Mouse (Mus musculus) forebrain, embryonic 15.5 days (tissue): Measurements from ENCODE around the gene Ube2l6. TPM values are rescaled to one million over a fixed set of nuclear protein-coding genes. Genes with fewer than 3 reads are reported as not detected.

Experiments
- ATAC-seq: fragments of 200-750 bp; cut with Nextera tagmentation; replicated peaks from 2 replicates; pipeline ENCODE4 v1.8.0; 2017; ENCODE audit warnings: mild to moderate bottlenecking, moderate TSS enrichment, moderate library complexity
- H3K27ac ChIP-seq: fragments of 300-500 bp; sonication (generic); replicated peaks from 2 replicates; pipeline ENCODE4 v1.5.1; 2015; ENCODE audit warnings: mild to moderate bottlenecking, inconsistent platforms
- H3K27me3 ChIP-seq: fragments of 300-500 bp; sonication (generic); 2 replicates; pipeline ENCODE4 v1.6.1; 2015; ENCODE audit warnings: inconsistent platforms
- H3K36me3 ChIP-seq: fragments of 300-500 bp; sonication (generic); 2 replicates; pipeline ENCODE4 v1.6.1; 2015; ENCODE audit warnings: mild to moderate bottlenecking, inconsistent platforms
- H3K4me1 ChIP-seq: fragments of 300-500 bp; sonication (generic); 2 replicates; pipeline ENCODE4 v1.6.1; 2015; ENCODE audit warnings: inconsistent platforms
- H3K4me2 ChIP-seq: fragments of 300-500 bp; sonication (generic); replicated peaks from 2 replicates; pipeline ENCODE4 v1.6.1; 2015; ENCODE audit warnings: mild to moderate bottlenecking, inconsistent platforms
- H3K4me3 ChIP-seq: fragments of 300-500 bp; sonication (generic); 2 replicates; pipeline ENCODE4 v1.5.1; 2015; ENCODE audit warnings: mild to moderate bottlenecking, inconsistent platforms
- H3K9ac ChIP-seq: fragments of 300-500 bp; sonication (generic); replicated peaks from 2 replicates; pipeline ENCODE4 v1.6.1; 2015; ENCODE audit warnings: mild to moderate bottlenecking, inconsistent platforms
- H3K9me3 ChIP-seq: fragments of 300-500 bp; sonication (generic); 2 replicates; pipeline ENCODE4 v1.6.1; 2016; ENCODE audit warnings: inconsistent platforms
- WGBS: fragments of 180-500 bp; shearing (Covaris S2); methylation state at CpG from one replicate; pipeline ENCODE4 v1.1.7; 2015; ENCODE audit warnings: mixed read lengths; 5-methylcytosine and 5-hydroxymethylcytosine counted together
- polyA plus RNA-seq: library from polyadenylated mRNA; unstranded; fragments of >200 nt; fragmentation: Nextera tagmentation; extraction: Ambion mirVana; gene quantifications from 2 replicates; pipeline ENCODE4 v1.2.1, GENCODE M21; 2015

Gene Ube2l6
- polyA plus RNA-seq = 20.4 and 20.9 TPM in 2 replicates

DNA sequence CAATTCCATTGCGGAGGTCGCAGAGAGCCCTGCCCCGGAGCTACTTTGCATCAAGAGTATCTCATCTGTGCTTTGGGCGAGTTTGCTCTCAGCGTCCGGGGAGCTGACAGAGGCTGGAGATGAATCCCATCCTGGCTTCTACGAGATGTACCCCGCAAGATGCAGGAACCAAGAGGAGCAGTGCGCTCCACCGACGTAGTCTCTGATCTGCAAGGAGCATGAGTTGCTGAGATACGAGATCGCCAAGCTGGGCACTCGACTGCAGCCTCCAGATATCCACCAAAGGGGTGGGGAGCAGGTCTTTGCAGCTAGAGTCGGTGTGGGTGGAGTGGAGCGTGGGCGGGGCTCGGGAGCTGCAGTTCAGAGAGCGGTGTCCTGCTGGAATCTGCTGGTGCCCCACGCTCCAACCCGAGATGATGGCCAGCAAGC lies at the start of gene Ube2l6:
TSS of gene Ube2l6 (plus strand) at position 336 of the 429 bp plus-strand sequence.
- under 1% methylated on average over 21 of the region's 21 CpGs for WGBS
- H3K4me3 ChIP-seq = peak within 1 kb of the TSS; percentile 53
- no peaks in the 10 kb centered on the region for H3K9me3 ChIP-seq
- H3K36me3 ChIP-seq = no peaks in the 10 kb centered on the region
- H3K27ac ChIP-seq = 0 out of 2 replicates have a peak within 1 kb of the TSS, but pooled peaks have one; percentile 49
- H3K27me3 ChIP-seq = no peaks in the 10 kb centered on the region
- peak within 1 kb of the TSS; percentile 90 for H3K4me2 ChIP-seq
- H3K9ac ChIP-seq = peak within 1 kb of the TSS; percentile 53
- peak; percentile 77 for ATAC-seq
- peaks cover 9% of the 10 kb centered on the region for H3K4me1 ChIP-seq

GRCm38 (mm10) chr2:84750115-84750514 lies 48.5 kb upstream of the Ube2l6 start:
- Histone ChIP-seq H3K9ac (no peak overlapping the region), H3K4me3 (no peak overlapping the region), H3K36me3 (no peaks in the 10 kb centered on the region), H3K4me1 (no peaks in the 10 kb centered on the region), H3K27me3 (no peaks in the 10 kb centered on the region), H3K27ac (no peak overlapping the region), H3K4me2 (no peak overlapping the region), H3K9me3 (no peaks in the 10 kb centered on the region)
- 82% methylated on average over 6 of the region's 6 CpGs for WGBS
- ATAC-seq = no peak

DNA sequence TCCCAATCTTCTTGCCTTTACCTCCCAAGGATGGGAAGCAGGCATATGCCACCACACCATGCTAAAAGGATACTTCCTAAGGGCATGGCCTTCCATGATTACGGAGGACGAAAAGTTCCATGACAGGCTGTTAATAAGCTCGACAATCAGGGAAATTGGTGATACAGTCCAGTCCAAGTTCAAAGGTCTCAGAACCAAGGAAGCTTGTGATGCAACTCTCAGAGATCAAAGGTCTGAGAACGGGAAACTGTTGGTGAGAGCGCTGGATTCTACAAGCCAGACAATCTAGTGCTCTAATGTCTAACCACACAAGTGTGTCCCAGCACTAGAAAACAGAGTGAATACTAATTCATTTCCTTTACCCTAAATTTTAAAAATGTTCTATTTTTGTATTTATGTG lies 42.4 kb upstream of the Ube2l6 start:
- H3K27ac ChIP-seq = no peak overlapping the region
- no peak overlapping the region for H3K4me2 ChIP-seq
- no peaks in the 10 kb centered on the region for H3K36me3 ChIP-seq
- 84% methylated on average over 5 of the region's 5 CpGs for WGBS
- H3K4me3 ChIP-seq = no peak overlapping the region
- ATAC-seq = no peak
- no peaks in the 10 kb centered on the region for H3K27me3 ChIP-seq
- no peaks in the 10 kb centered on the region for H3K9me3 ChIP-seq
- H3K9ac ChIP-seq = no peak overlapping the region
- no peaks in the 10 kb centered on the region for H3K4me1 ChIP-seq

DNA sequence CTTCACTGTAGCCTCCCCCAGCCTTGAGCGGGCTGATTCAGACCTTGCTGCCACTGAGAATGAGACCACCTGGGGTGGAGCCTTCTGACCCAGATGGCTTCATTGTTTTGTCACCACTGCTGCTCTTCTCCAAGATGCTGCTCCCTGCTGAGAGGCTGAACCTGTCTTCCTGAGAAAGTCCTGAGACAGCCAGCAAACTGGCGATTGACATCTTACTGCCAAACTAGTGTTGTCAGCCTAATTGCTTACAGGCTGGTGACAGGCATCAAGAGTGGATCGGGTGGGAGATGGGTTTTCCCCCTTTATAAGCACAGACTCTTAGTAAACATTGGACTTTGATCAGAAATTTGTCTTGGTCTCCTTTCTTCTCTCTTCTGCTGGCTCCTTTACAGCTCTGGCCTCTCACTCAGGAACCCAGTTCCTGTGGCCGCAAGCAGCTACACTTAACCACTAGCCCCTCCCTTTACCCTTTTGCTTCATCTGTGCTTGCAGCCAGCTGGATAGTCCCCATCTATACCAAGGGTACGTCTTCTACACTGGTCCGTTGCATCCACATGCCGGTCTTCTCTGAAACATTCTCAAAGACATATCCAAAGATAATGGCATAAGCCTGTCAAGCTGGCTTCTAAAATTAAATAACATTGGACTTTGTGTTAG lies 41.5 kb upstream of the Ube2l6 start:
- Histone ChIP-seq H3K9me3 (no peaks in the 10 kb centered on the region), H3K36me3 (no peaks in the 10 kb centered on the region), H3K27me3 (no peaks in the 10 kb centered on the region), H3K9ac (no peak overlapping the region), H3K4me3 (no peak overlapping the region), H3K4me1 (no peaks in the 10 kb centered on the region), H3K4me2 (no peak overlapping the region), H3K27ac (no peak overlapping the region)
- WGBS = 61% methylated on average over 7 of the region's 7 CpGs
- no peak for ATAC-seq

DNA sequence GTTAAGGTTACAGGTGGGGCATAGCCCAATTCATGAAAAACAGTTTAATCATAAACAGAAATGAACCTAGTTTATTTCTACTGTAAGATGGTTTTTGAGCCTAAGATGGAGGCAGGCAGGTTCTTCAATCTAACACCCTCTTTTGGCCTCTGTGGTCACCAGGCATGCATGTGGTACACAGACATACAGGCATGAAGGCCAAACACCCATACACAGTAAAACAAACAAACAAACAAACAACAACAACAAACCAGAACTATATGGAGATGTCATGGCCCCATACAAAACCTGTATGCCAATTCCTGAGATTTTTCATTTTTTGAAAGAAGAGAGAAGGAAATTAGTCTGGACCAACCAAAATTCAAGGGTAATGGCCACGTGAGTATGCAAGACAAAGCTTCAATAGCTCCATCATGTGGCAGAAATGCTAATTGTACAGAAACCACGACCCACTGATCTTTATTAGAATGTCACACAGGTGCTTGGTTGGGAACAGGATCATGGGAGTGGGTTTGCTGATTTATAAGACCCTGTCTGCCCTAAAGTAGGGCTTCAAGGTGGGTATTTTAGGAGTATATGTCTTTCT lies 40.0 kb upstream of the Ube2l6 start:
- H3K9me3 ChIP-seq = no peaks in the 10 kb centered on the region
- no peaks in the 10 kb centered on the region for H3K27me3 ChIP-seq
- no peak overlapping the region for H3K4me2 ChIP-seq
- no peak overlapping the region for H3K4me3 ChIP-seq
- H3K27ac ChIP-seq = no peak overlapping the region
- peak; percentile 64 for ATAC-seq
- WGBS = 0% methylated on average over 2 of the region's 2 CpGs
- no peaks in the 10 kb centered on the region for H3K36me3 ChIP-seq
- no peaks in the 10 kb centered on the region for H3K4me1 ChIP-seq
- no peak overlapping the region for H3K9ac ChIP-seq

DNA sequence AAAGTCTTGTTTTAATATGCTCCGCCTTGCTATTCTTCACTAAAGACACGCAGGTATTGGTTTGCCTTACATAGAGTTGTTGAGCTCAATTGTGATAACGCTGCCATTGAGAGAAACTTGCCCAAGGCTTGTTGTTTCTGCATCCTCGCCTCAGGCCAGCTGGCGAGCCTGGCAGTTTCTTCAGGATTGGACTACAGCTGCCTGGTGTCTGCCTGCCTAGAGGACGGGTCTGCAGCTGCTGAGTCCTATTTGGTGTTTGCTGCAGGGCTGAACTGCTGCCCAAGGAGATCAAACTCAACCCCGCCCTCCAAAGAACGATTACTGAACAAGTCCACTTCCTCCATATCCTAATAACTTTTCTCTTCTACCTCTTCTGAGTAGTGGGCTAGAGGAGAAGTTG lies 37.9 kb upstream of the Ube2l6 start:
- no peak overlapping the region for H3K9ac ChIP-seq
- H3K27ac ChIP-seq = no peak overlapping the region
- H3K27me3 ChIP-seq = no peaks in the 10 kb centered on the region
- 74% methylated on average over 8 of the region's 8 CpGs for WGBS
- no peak for ATAC-seq
- H3K9me3 ChIP-seq = no peaks in the 10 kb centered on the region
- H3K4me3 ChIP-seq = no peak overlapping the region
- H3K4me2 ChIP-seq = no peak overlapping the region
- no peaks in the 10 kb centered on the region for H3K36me3 ChIP-seq
- H3K4me1 ChIP-seq = no peaks in the 10 kb centered on the region

DNA sequence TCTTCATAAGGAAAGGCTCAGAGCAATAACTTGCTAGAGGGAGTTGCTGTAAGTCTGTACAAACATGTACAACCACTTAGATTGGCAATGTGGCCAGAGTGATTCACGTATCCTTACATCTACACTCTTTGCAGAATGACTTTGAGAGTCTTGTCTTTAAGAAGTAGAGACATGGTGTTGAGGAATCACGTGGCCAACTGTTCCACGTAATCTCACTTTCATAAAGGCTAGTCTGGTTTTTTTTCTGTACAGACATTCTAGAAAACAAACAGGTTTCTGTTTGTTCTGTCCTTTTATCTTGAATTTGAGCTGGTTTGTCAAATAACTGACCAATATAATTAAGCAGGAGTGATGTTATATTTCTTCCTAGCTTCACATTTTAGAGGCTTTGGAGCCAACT lies 37.3 kb upstream of the Ube2l6 start:
- H3K4me1 ChIP-seq = no peaks in the 10 kb centered on the region
- H3K4me3 ChIP-seq = no peak overlapping the region
- no peak overlapping the region for H3K4me2 ChIP-seq
- H3K9me3 ChIP-seq = no peaks in the 10 kb centered on the region
- whole genome bisulfite sequencing = 83% methylated on average over 3 of the region's 3 CpGs
- no peaks in the 10 kb centered on the region; the same call in 1 of the 2 replicates for H3K36me3 ChIP-seq
- no peak for ATAC-seq
- H3K9ac ChIP-seq = no peak overlapping the region
- no peaks in the 10 kb centered on the region for H3K27me3 ChIP-seq
- no peak overlapping the region for H3K27ac ChIP-seq

GRCm38 (mm10) chr2:84761840-84762239 lies 36.8 kb upstream of the Ube2l6 start:
- no peak for ATAC-seq
- no peaks in the 10 kb centered on the region for H3K27me3 ChIP-seq
- H3K4me1 ChIP-seq = no peaks in the 10 kb centered on the region
- no peaks in the 10 kb centered on the region for H3K9me3 ChIP-seq
- H3K4me2 ChIP-seq = no peak overlapping the region
- H3K27ac ChIP-seq = no peak overlapping the region
- no peaks in the 10 kb centered on the region; the same call in 1 of the 2 replicates for H3K36me3 ChIP-seq
- no peak overlapping the region for H3K9ac ChIP-seq
- H3K4me3 ChIP-seq = no peak overlapping the region
- 91% methylated on average over 1 of the region's 1 CpGs for WGBS

DNA sequence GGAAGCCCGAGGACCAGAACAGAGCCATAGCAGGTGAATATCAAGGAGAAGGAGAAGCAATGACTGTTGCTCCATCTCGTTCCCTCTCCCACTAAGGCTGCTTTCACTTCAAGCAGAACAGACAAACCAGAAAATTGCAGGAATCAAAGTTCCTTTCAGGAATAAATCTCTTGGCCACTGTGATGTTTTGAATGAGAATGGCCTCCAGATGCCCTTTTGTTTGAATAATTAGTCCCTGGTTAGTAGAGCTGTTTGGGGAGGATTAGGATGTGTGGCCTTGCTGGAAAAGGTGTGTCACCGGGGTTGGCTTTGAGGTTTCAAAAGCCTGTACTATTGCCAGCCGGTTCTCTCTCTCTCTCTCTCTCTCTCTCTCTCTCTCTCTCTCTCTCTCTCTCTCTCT lies 36.3 kb upstream of the Ube2l6 start:
- Histone ChIP-seq H3K4me3 (no peak overlapping the region), H3K27ac (no peak overlapping the region), H3K9ac (no peak overlapping the region), H3K4me1 (no peaks in the 10 kb centered on the region), H3K36me3 (no peaks in the 10 kb centered on the region; the same call in 1 of the 2 replicates), H3K9me3 (no peaks in the 10 kb centered on the region), H3K4me2 (no peak overlapping the region), H3K27me3 (no peaks in the 10 kb centered on the region)
- WGBS = 23% methylated on average over 4 of the region's 4 CpGs
- ATAC-seq = no peak

DNA sequence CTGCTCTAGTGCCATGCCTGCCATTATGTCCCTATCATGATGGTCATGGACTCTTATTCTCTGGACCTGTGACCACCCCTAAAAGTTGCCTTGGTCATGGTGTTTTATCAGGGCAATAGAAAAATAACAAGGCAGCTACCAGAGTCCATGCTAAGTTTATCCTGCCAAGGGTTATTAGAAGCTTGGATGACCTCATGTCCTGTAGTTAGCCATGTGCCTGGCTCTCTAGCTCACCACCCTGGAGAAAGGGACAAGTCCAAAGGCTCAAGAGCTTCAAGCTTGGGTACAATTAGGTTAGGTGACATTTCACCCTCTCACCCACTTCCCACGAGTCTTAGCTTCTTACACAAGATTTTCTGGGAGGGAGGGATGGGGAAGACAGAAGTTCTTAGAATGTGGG lies 35.8 kb upstream of the Ube2l6 start:
- no peaks in the 10 kb centered on the region; the same call in 1 of the 2 replicates for H3K36me3 ChIP-seq
- H3K4me1 ChIP-seq = no peaks in the 10 kb centered on the region
- no peaks in the 10 kb centered on the region for H3K9me3 ChIP-seq
- no peak for ATAC-seq
- H3K27ac ChIP-seq = no peak overlapping the region
- H3K9ac ChIP-seq = no peak overlapping the region
- no peak overlapping the region for H3K4me2 ChIP-seq
- WGBS = 48% methylated on average over 1 of the region's 1 CpGs
- no peaks in the 10 kb centered on the region for H3K27me3 ChIP-seq
- H3K4me3 ChIP-seq = no peak overlapping the region

- Histone ChIP-seq H3K4me2 (no peak overlapping the region), H3K9me3 (no peaks in the 10 kb centered on the region), H3K4me1 (peaks cover 10% of the 10 kb centered on the region), H3K4me3 (no peak overlapping the region), H3K36me3 (no peaks in the 10 kb centered on the region; the same call in 1 of the 2 replicates), H3K9ac (no peak overlapping the region), H3K27ac (no peak overlapping the region), H3K27me3 (no peaks in the 10 kb centered on the region)
- no peak for ATAC-seq
- 80% methylated on average over 6 of the region's 6 CpGs for WGBS
Measured at GRCm38 (mm10) chr2:84770501-84770900, 28.1 kb upstream of the Ube2l6 start.

DNA sequence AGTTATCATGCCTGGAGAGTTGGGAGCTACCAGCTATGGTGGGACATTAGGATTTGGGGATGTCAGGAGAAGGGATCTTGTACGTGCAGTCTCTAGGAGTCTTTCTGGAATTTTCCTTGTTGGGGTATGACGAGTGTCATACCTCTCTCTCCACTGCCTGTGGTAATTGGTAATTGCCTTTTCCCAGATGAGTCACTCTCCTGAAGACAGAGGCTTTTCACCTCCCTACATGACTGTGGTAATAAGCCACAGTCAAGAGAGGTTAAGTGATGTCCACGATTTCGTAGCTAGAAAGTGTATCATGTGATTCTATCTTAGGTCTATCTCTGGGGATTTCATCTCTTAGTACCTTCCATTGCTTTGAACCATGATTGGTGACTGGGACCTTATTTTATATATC lies 26.2 kb upstream of the Ube2l6 start:
- Histone ChIP-seq H3K27ac (no peak overlapping the region), H3K36me3 (no peaks in the 10 kb centered on the region), H3K9ac (no peak overlapping the region), H3K4me1 (peaks cover 10% of the 10 kb centered on the region), H3K4me2 (no peak overlapping the region), H3K4me3 (no peak overlapping the region), H3K27me3 (no peaks in the 10 kb centered on the region), H3K9me3 (no peaks in the 10 kb centered on the region)
- WGBS = 91% methylated on average over 4 of the region's 4 CpGs
- ATAC-seq = no peak

DNA sequence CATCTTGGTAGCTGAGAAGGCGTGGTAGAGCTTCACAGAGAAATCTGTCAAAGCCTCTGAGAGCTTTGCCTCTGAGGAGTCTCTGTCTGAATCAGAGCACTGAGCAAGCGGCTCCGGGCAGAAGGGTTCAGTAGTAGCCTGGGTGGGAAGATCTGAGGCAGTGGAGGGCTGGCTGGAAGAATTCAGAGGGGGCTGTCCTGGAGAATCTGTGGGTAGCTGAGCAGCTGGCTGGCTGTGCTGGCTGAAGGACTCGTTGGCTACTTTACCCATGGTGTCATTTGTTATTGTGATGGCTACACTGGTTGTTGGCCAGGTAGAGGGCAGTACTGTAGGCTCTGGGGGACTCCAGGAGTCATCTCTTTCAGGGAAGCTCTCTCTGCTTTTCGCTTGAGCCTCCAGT lies 25.4 kb upstream of the Ube2l6 start:
- Histone ChIP-seq H3K36me3 (no peaks in the 10 kb centered on the region), H3K27ac (no peak overlapping the region), H3K4me2 (no peak overlapping the region), H3K9ac (no peak overlapping the region), H3K4me1 (peaks cover 10% of the 10 kb centered on the region), H3K27me3 (no peaks in the 10 kb centered on the region), H3K9me3 (no peaks in the 10 kb centered on the region), H3K4me3 (no peak overlapping the region)
- WGBS = 83% methylated on average over 5 of the region's 5 CpGs
- no peak for ATAC-seq
